Mouse (Mus musculus): ENCODE measurements around the gene Nhlrc1. TPM values are rescaled to one million over a fixed set of nuclear protein-coding genes. Genes with fewer than 3 reads are reported as not detected.

Gene Nhlrc1
- polyA plus RNA-seq, 1 experiment from 2014 or later = 7.2 TPM

- Histone ChIP-seq H3K9me3 (no peaks in the 10 kb centered on the region), H3K36me3 (replicated peaks) (no peaks in the 10 kb centered on the region), H3K27ac (peak overlapping the region; percentile 27; the same call in 1 of the 2 replicates), H3K4me3 (replicated peaks) (peak overlapping the region; percentile 85), H3K9ac (peak overlapping the region; percentile 45; the same call in 1 of the 2 replicates), H3K27me3 (no peaks in the 10 kb centered on the region), H3K4me1 (peaks cover 15% of the 10 kb centered on the region), H3K4me2 (peak overlapping the region; percentile 100)
- 51% methylated on average over 8 of the region's 8 CpGs for WGBS
- no peak for ATAC-seq (ENCODE audit: low FRiP score)
Measured at GRCm38 (mm10) chr13:47042024-47042633, 27.5 kb upstream of the Nhlrc1 start.

GRCm38 (mm10) chr13:47040061-47040460, 25.4 kb upstream of the Nhlrc1 start:
- peaks cover 15% of the 10 kb centered on the region for H3K4me1 ChIP-seq
- WGBS = 92% methylated on average over 5 of the region's 5 CpGs
- no peaks in the 10 kb centered on the region for H3K36me3 ChIP-seq (replicated peaks)
- H3K4me3 ChIP-seq (replicated peaks) = no peak overlapping the region
- no peaks in the 10 kb centered on the region for H3K27me3 ChIP-seq
- no peak overlapping the region for H3K27ac ChIP-seq
- no peak overlapping the region for H3K9ac ChIP-seq
- no peak for ATAC-seq (ENCODE audit: low FRiP score)
- no peak overlapping the region for H3K4me2 ChIP-seq
- H3K9me3 ChIP-seq = no peaks in the 10 kb centered on the region

- H3K9me3 ChIP-seq = no peaks in the 10 kb centered on the region
- 0 out of 2 replicates have a peak, but pooled peaks cover 4% of the 10 kb centered on the region for H3K36me3 ChIP-seq (replicated peaks)
- H3K4me2 ChIP-seq = no peak overlapping the region
- ATAC-seq (ENCODE audit: low FRiP score) = no peak
- H3K9ac ChIP-seq = no peak overlapping the region
- WGBS = 85% methylated on average over 6 of the region's 6 CpGs
- H3K27ac ChIP-seq = no peak overlapping the region
- H3K27me3 ChIP-seq = no peaks in the 10 kb centered on the region
- peaks cover 4% of the 10 kb centered on the region; the same call in 1 of the 2 replicates for H3K4me1 ChIP-seq
- H3K4me3 ChIP-seq (replicated peaks) = no peak overlapping the region
Measured at GRCm38 (mm10) chr13:47037946-47038345, 23.3 kb upstream of the Nhlrc1 start.

- H3K27me3 ChIP-seq = no peaks in the 10 kb centered on the region
- 87% methylated on average over 4 of the region's 4 CpGs for WGBS
- H3K9me3 ChIP-seq = no peaks in the 10 kb centered on the region
- H3K27ac ChIP-seq = no peak overlapping the region
- H3K4me1 ChIP-seq = no peaks in the 10 kb centered on the region
- no peak overlapping the region for H3K4me2 ChIP-seq
- H3K4me3 ChIP-seq (replicated peaks) = no peak overlapping the region
- 0 out of 2 replicates have a peak, but pooled peaks cover 7% of the 10 kb centered on the region for H3K36me3 ChIP-seq (replicated peaks)
- no peak for ATAC-seq (ENCODE audit: low FRiP score)
- no peak overlapping the region for H3K9ac ChIP-seq
Measured at GRCm38 (mm10) chr13:47033602-47034001, 19.0 kb upstream of the Nhlrc1 start.

- no peak overlapping the region for H3K9ac ChIP-seq
- no peaks in the 10 kb centered on the region for H3K9me3 ChIP-seq
- H3K4me2 ChIP-seq = no peak overlapping the region
- no peak for ATAC-seq (ENCODE audit: low FRiP score)
- no peak overlapping the region for H3K27ac ChIP-seq
- no peaks in the 10 kb centered on the region for H3K4me1 ChIP-seq
- no peak overlapping the region for H3K4me3 ChIP-seq (replicated peaks)
- 0 out of 2 replicates have a peak, but pooled peaks cover 12% of the 10 kb centered on the region for H3K36me3 ChIP-seq (replicated peaks)
- WGBS = 92% methylated on average over 17 of the region's 17 CpGs
- H3K27me3 ChIP-seq = no peaks in the 10 kb centered on the region
Measured at GRCm38 (mm10) chr13:47030376-47031107, 15.9 kb upstream of the Nhlrc1 start.

- H3K4me1 ChIP-seq = no peaks in the 10 kb centered on the region
- no peak overlapping the region for H3K9ac ChIP-seq
- WGBS = 79% methylated on average over 7 of the region's 7 CpGs
- no peak overlapping the region for H3K4me3 ChIP-seq (replicated peaks)
- 0 out of 2 replicates have a peak, but pooled peaks cover 3% of the 10 kb centered on the region for H3K36me3 ChIP-seq (replicated peaks)
- no peaks in the 10 kb centered on the region for H3K9me3 ChIP-seq
- H3K27me3 ChIP-seq = 0 out of 2 replicates have a peak, but pooled peaks cover 3% of the 10 kb centered on the region
- no peak overlapping the region for H3K4me2 ChIP-seq
- ATAC-seq (ENCODE audit: low FRiP score) = no peak
- H3K27ac ChIP-seq = no peak overlapping the region
Measured at GRCm38 (mm10) chr13:47020798-47021197, 6.1 kb upstream of the Nhlrc1 start.

- Histone ChIP-seq H3K36me3 (replicated peaks) (0 out of 2 replicates have a peak, but pooled peaks cover 2% of the 10 kb centered on the region), H3K4me3 (replicated peaks) (no peak overlapping the region), H3K9me3 (no peaks in the 10 kb centered on the region), H3K27ac (no peak overlapping the region), H3K9ac (no peak overlapping the region), H3K4me2 (no peak overlapping the region), H3K4me1 (peaks cover 3% of the 10 kb centered on the region; the same call in 1 of the 2 replicates), H3K27me3 (0 out of 2 replicates have a peak, but pooled peaks cover 10% of the 10 kb centered on the region)
- ATAC-seq (ENCODE audit: low FRiP score) = no peak
- WGBS = 87% methylated on average over 7 of the region's 7 CpGs
Measured at GRCm38 (mm10) chr13:47019774-47020173, 5.1 kb upstream of the Nhlrc1 start.

- H3K9me3 ChIP-seq = 0 out of 2 replicates have a peak, but pooled peaks cover 3% of the 10 kb centered on the region
- ATAC-seq (ENCODE audit: low FRiP score) = no peak
Measured at GRCm38 (mm10) chr13:47017259-47017658, 2.6 kb upstream of the Nhlrc1 start.

GRCm38 (mm10) chr13:47015195-47015501, 498 bp upstream of the Nhlrc1 start:
- no peaks in the 10 kb centered on the region for H3K36me3 ChIP-seq (replicated peaks)
- no peak for ATAC-seq (ENCODE audit: low FRiP score)
- H3K9me3 ChIP-seq = peaks cover 18% of the 10 kb centered on the region
- H3K4me1 ChIP-seq = peaks cover 14% of the 10 kb centered on the region
- no peak overlapping the region for H3K27ac ChIP-seq
- H3K9ac ChIP-seq = no peak overlapping the region
- peak overlapping the region; percentile 99 for H3K4me2 ChIP-seq
- peak overlapping the region; percentile 62; the same call in 1 of the 2 replicates for H3K4me3 ChIP-seq (replicated peaks)
- 79% methylated on average over 5 of the region's 5 CpGs for WGBS
- H3K27me3 ChIP-seq = peaks cover 32% of the 10 kb centered on the region

More at GRCm38 (mm10) chr13:47017259-47017658, 2.6 kb upstream of the Nhlrc1 start:
- Histone ChIP-seq H3K4me3 (replicated peaks) (no peak overlapping the region), H3K4me1 (peaks cover 14% of the 10 kb centered on the region), H3K9ac (no peak overlapping the region), H3K36me3 (replicated peaks) (no peaks in the 10 kb centered on the region), H3K27ac (no peak overlapping the region), H3K4me2 (no peak overlapping the region), H3K27me3 (peaks cover 32% of the 10 kb centered on the region)
- WGBS = 48% methylated on average over 5 of the region's 5 CpGs

- peaks cover 32% of the 10 kb centered on the region for H3K27me3 ChIP-seq
- no peaks in the 10 kb centered on the region for H3K36me3 ChIP-seq (replicated peaks)
- ATAC-seq (ENCODE audit: low FRiP score) = no peak; the same call in 1 of the 2 replicates
- peak overlapping the region; percentile 64; the same call in 1 of the 2 replicates for H3K9ac ChIP-seq
- 64% methylated on average over 10 of the region's 10 CpGs for WGBS
- peaks cover 27% of the 10 kb centered on the region for H3K9me3 ChIP-seq
- H3K4me1 ChIP-seq = peaks cover 14% of the 10 kb centered on the region
- H3K4me3 ChIP-seq (replicated peaks) = peak overlapping the region; percentile 62
- peak overlapping the region; percentile 99 for H3K4me2 ChIP-seq
- no peak overlapping the region for H3K27ac ChIP-seq
Measured at GRCm38 (mm10) chr13:47013740-47014139, 910 bp downstream of the Nhlrc1 start.

- 0 out of 2 replicates have a peak, but pooled peaks cover 3% of the 10 kb centered on the region for H3K9me3 ChIP-seq
- no peak overlapping the region for H3K4me3 ChIP-seq (replicated peaks)
- H3K4me2 ChIP-seq = no peak overlapping the region
- H3K9ac ChIP-seq = no peak overlapping the region
- WGBS = 96% methylated on average over 4 of the region's 4 CpGs
- no peaks in the 10 kb centered on the region for H3K4me1 ChIP-seq
- H3K27ac ChIP-seq = no peak overlapping the region
- H3K27me3 ChIP-seq = no peaks in the 10 kb centered on the region
- H3K36me3 ChIP-seq (replicated peaks) = no peaks in the 10 kb centered on the region
- ATAC-seq (ENCODE audit: low FRiP score) = no peak
Measured at GRCm38 (mm10) chr13:47001590-47001989, 13.1 kb downstream of the Nhlrc1 start.

- Histone ChIP-seq H3K27me3 (no peaks in the 10 kb centered on the region), H3K9ac (no peak overlapping the region), H3K27ac (no peak overlapping the region), H3K9me3 (no peaks in the 10 kb centered on the region), H3K36me3 (replicated peaks) (no peaks in the 10 kb centered on the region), H3K4me3 (replicated peaks) (no peak overlapping the region), H3K4me2 (no peak overlapping the region), H3K4me1 (no peaks in the 10 kb centered on the region)
- 69% methylated on average over 5 of the region's 5 CpGs for WGBS
- no peak for ATAC-seq (ENCODE audit: low FRiP score)
Measured at GRCm38 (mm10) chr13:46999498-46999897, 15.2 kb downstream of the Nhlrc1 start.

Data from forebrain, embryonic 12.5 days (tissue).